8 mouse cellular contexts compared by ENCODE assay signal in genomic region chr10:60078561-60078917, GRCm38 (mm10). TPM values are rescaled to one million over a fixed set of nuclear protein-coding genes. Genes with fewer than 3 reads are reported as not detected.
A peak's percentile ranks its signal among the peaks of the same experiment; 100 is the strongest.
DNase-seq lines count a peak whose midpoint lies in the region; ATAC-seq and TF ChIP-seq lines count a peak whose summit lies in the region.

No protein-coding gene starts in this region.

- no peak for TF ChIP-seq CTCF in MEL (IDR thresholded peaks at IDR 0.05 in 2 of 3, conservative IDR thresholded peaks at IDR 0.05 in 1 of 3; ENCODE audit: control insufficient read depth in 1 of 3, insufficient read depth in 1 of 3, low read depth in 2 of 3, low read length in 3 of 3, poor library complexity in 1 of 3, severe bottlenecking in 1 of 3)

- no peak for TF ChIP-seq RAD21 in MEL (IDR thresholded peaks at IDR 0.05; ENCODE audit: low read depth, low read length)

- DNase-seq in hindbrain, embryonic 11.5 days (ENCODE audit: low spot score), result no peak
- DNase-seq in MEL (ENCODE audit: low read depth, low spot score), result peak; percentile 98
- peak; percentile 28 to 42 for DNase-seq in left cerebral cortex, postnatal 25 days (ENCODE audit: low spot score in 2 of 2)
- peak; percentile 64 for DNase-seq in right cerebral cortex, postnatal 14 days
- no peak for DNase-seq in cerebellum, adult 9-11 months

- TF ChIP-seq EP300 in MEL (IDR thresholded peaks at IDR 0.05; ENCODE audit: low read depth in 1 of 2, low read length in 2 of 2), result peak; percentile 93 to 94

- H3K9me3 ChIP-seq in hindbrain, embryonic 13.5 days, result no peaks in the 10 kb centered on the region
- no peaks in the 10 kb centered on the region for H3K9me3 ChIP-seq in hindbrain, embryonic 11.5 days (ENCODE audit: control insufficient read depth, low read length)
- H3K9me3 ChIP-seq in MEL (replicated peaks; ENCODE audit: insufficient read depth, low read length), result no peaks in the 10 kb centered on the region
- no peaks in the 10 kb centered on the region for H3K9me3 ChIP-seq in heart, embryonic 15.5 days (replicated peaks)

- no peak overlapping the region for H3K9ac ChIP-seq in hindbrain, embryonic 13.5 days
- H3K9ac ChIP-seq in hindbrain, embryonic 11.5 days (ENCODE audit: low read depth, low read length), result no peak overlapping the region
- no peak overlapping the region; the same call in 1 of the 2 replicates for H3K9ac ChIP-seq in MEL (ENCODE audit: control insufficient read depth, low read depth, low read length, poor library complexity, severe bottlenecking)
- no peak overlapping the region for H3K9ac ChIP-seq in heart, embryonic 15.5 days

- 0 out of 2 replicates have a peak, but pooled peaks have one; percentile 18 for ATAC-seq in hindbrain, embryonic 13.5 days (ENCODE audit: low FRiP score)
- ATAC-seq in hindbrain, embryonic 11.5 days (ENCODE audit: low FRiP score), result no peak
- peak; percentile 68 for ATAC-seq in common myeloid progenitor, adult 5-6 weeks (replicated peaks; ENCODE audit: low read depth, poor library complexity, severe bottlenecking)
- peak; percentile 80 for ATAC-seq in heart, embryonic 15.5 days (replicated peaks; ENCODE audit: insufficient number of reproducible peaks, insufficient read depth, low FRiP score, low read depth)

- intact Hi-C loops in left cerebral cortex, postnatal 25 days (cut with DNase I), result no loop called here

- TF ChIP-seq POLR2A in MEL (IDR thresholded peaks at IDR 0.05; ENCODE audit: control insufficient read depth in 1 of 2, insufficient read depth in 1 of 2, low read depth in 1 of 2, low read length in 2 of 2, poor library complexity in 1 of 2), result no peak

- H3K36me3 ChIP-seq in hindbrain, embryonic 13.5 days, result no peaks in the 10 kb centered on the region
- no peaks in the 10 kb centered on the region for H3K36me3 ChIP-seq in hindbrain, embryonic 11.5 days (ENCODE audit: control insufficient read depth, insufficient read depth, low read length)
- H3K36me3 ChIP-seq in MEL (ENCODE audit: control insufficient read depth in 1 of 2, insufficient read depth in 2 of 2, low read length in 2 of 2), result peaks cover 0 to 29% of the 10 kb centered on the region in 2 experiments; a peak in 2 of 4 replicates
- no peaks in the 10 kb centered on the region for H3K36me3 ChIP-seq in heart, embryonic 15.5 days

- no peak overlapping the region for H3K4me3 ChIP-seq in hindbrain, embryonic 13.5 days
- H3K4me3 ChIP-seq in hindbrain, embryonic 11.5 days (ENCODE audit: low read depth, low read length), result no peak overlapping the region
- H3K4me3 ChIP-seq in MEL (ENCODE audit: control insufficient read depth in 1 of 2, insufficient read depth in 1 of 2, low read depth in 2 of 2, low read length in 2 of 2), result peak overlapping the region; percentile 21 to 37; a peak in 3 of 4 replicates
- no peak overlapping the region for H3K4me3 ChIP-seq in heart, embryonic 15.5 days

- H3K27ac ChIP-seq in hindbrain, embryonic 13.5 days, result peak overlapping the region; percentile 52; the same call in 1 of the 2 replicates
- H3K27ac ChIP-seq in hindbrain, embryonic 11.5 days (ENCODE audit: low read depth, low read length), result no peak overlapping the region
- H3K27ac ChIP-seq in MEL (ENCODE audit: control insufficient read depth, low read depth, low read length), result peak overlapping the region; percentile 76
- peak overlapping the region; percentile 84 for H3K27ac ChIP-seq in heart, embryonic 15.5 days

- H3K4me2 ChIP-seq in hindbrain, embryonic 13.5 days, result no peak overlapping the region
- no peak overlapping the region for H3K4me2 ChIP-seq in hindbrain, embryonic 11.5 days (replicated peaks; ENCODE audit: low read depth, low read length)
- H3K4me2 ChIP-seq in heart, embryonic 15.5 days, result peak overlapping the region; percentile 43

- H3K79me2 ChIP-seq in MEL (ENCODE audit: control insufficient read depth, insufficient read depth, low read length, poor library complexity), result no peaks in the 10 kb centered on the region

- peaks cover 32% of the 10 kb centered on the region for H3K4me1 ChIP-seq in hindbrain, embryonic 13.5 days (replicated peaks)
- no peaks in the 10 kb centered on the region for H3K4me1 ChIP-seq in hindbrain, embryonic 11.5 days (replicated peaks; ENCODE audit: control insufficient read depth, insufficient read depth, low read length)
- H3K4me1 ChIP-seq in MEL (ENCODE audit: control insufficient read depth in 1 of 2, insufficient read depth in 2 of 2, low read length in 2 of 2), result peaks cover 18 to 31% of the 10 kb centered on the region in 2 experiments
- peaks cover 56% of the 10 kb centered on the region for H3K4me1 ChIP-seq in heart, embryonic 15.5 days (replicated peaks)

- 76% methylated on average over 5 of the region's 5 CpGs for WGBS in hindbrain, embryonic 13.5 days
- WGBS in hindbrain, embryonic 11.5 days, result 85% methylated on average over 5 of the region's 5 CpGs
- 6% methylated on average over 5 of the region's 5 CpGs for WGBS in heart, embryonic 15.5 days

- no peaks in the 10 kb centered on the region for H3K27me3 ChIP-seq in hindbrain, embryonic 13.5 days
- no peaks in the 10 kb centered on the region for H3K27me3 ChIP-seq in hindbrain, embryonic 11.5 days (ENCODE audit: control insufficient read depth, insufficient read depth, low read length)
- H3K27me3 ChIP-seq in MEL (ENCODE audit: control insufficient read depth in 1 of 2, insufficient read depth in 2 of 2, low read length in 2 of 2), result no peaks in the 10 kb centered on the region
- no peaks in the 10 kb centered on the region for H3K27me3 ChIP-seq in heart, embryonic 15.5 days

TF ChIP-seq in MEL, 35 proteins besides CTCF, POLR2A, EP300 and RAD21 (continues in another document):
- TF ChIP-seq TAL1 (IDR thresholded peaks at IDR 0.05; ENCODE audit: low read length) (peak; percentile 99), RCOR1 (IDR thresholded peaks at IDR 0.05; ENCODE audit: low read depth, low read length) (peak; percentile 90), MYC (IDR thresholded peaks at IDR 0.05; ENCODE audit: low read depth, low read length) (peak; percentile 70; the same call in 1 of the 2 replicates), TBP (IDR thresholded peaks at IDR 0.05; ENCODE audit: low read depth, low read length) (0 out of 2 replicates have a peak, but pooled peaks have one; percentile 19), GATA1 (IDR thresholded peaks at IDR 0.05; ENCODE audit: low read depth, low read length) (peak; percentile 94), ZC3H11A (IDR thresholded peaks at IDR 0.05; ENCODE audit: low read depth, low read length) (no peak), MAZ (IDR thresholded peaks at IDR 0.05; ENCODE audit: low read depth, low read length) (no peak), SIN3A (IDR thresholded peaks at IDR 0.05; ENCODE audit: low read length) (peak; percentile 73), USF2 (IDR thresholded peaks at IDR 0.05; ENCODE audit: borderline replicate concordance in 1 of 2, insufficient read depth in 1 of 2, low read depth in 1 of 2, low read length in 2 of 2) (no peak), ZNF384 (IDR thresholded peaks at IDR 0.05; ENCODE audit: low read depth, low read length) (no peak), POLR2AphosphoS2 (IDR thresholded peaks at IDR 0.05; ENCODE audit: low read length) (no peak), UBTF (IDR thresholded peaks at IDR 0.05; ENCODE audit: borderline replicate concordance, insufficient read depth, low read depth, low read length) (no peak), ELF1 (IDR thresholded peaks at IDR 0.05; ENCODE audit: low read depth, low read length) (peak; percentile 48; the same call in 1 of the 2 replicates), SMC3 (IDR thresholded peaks at IDR 0.05; ENCODE audit: low read depth, low read length) (peak; percentile 12; the same call in 1 of the 2 replicates), CHD2 (IDR thresholded peaks at IDR 0.05; ENCODE audit: low read length) (no peak), HCFC1 (IDR thresholded peaks at IDR 0.05; ENCODE audit: low read depth, low read length) (peak; percentile 27), MYB (IDR thresholded peaks at IDR 0.05; ENCODE audit: low read depth, low read length) (peak; percentile 45; the same call in 1 of the 2 replicates), POLR2AphosphoS5 (IDR thresholded peaks at IDR 0.05; ENCODE audit: borderline replicate concordance, low read depth, low read length) (no peak), TCF12 (IDR thresholded peaks at IDR 0.05; ENCODE audit: low read depth, low read length) (peak; percentile 95), CHD1 (IDR thresholded peaks at IDR 0.05; ENCODE audit: low read depth, low read length) (no peak), NRF1 (IDR thresholded peaks at IDR 0.05; ENCODE audit: insufficient read depth, low read depth, low read length, poor library complexity, severe bottlenecking) (no peak), GABPA (IDR thresholded peaks at IDR 0.05; ENCODE audit: low read depth, low read length) (no peak), MXI1 (IDR thresholded peaks at IDR 0.05; ENCODE audit: low read depth, low read length) (peak; percentile 82), KAT2A (conservative IDR thresholded peaks at IDR 0.05; ENCODE audit: low read depth, low read length) (no peak), NELFE (IDR thresholded peaks at IDR 0.05; ENCODE audit: low read depth, low read length) (no peak), MEF2A (IDR thresholded peaks at IDR 0.05; ENCODE audit: extremely low read depth, insufficient replicate concordance, low read depth, low read length, poor library complexity, severe bottlenecking) (no peak), ZKSCAN1 (IDR thresholded peaks at IDR 0.05; ENCODE audit: low read depth, low read length) (no peak), ZMIZ1 (IDR thresholded peaks at IDR 0.05; ENCODE audit: low read depth, low read length) (no peak), MAX (IDR thresholded peaks at IDR 0.05; ENCODE audit: low read length) (peak; percentile 53; the same call in 1 of the 2 replicates), ETS1 (IDR thresholded peaks at IDR 0.05; ENCODE audit: low read depth, low read length) (peak; percentile 92), BHLHE40 (IDR thresholded peaks at IDR 0.05; ENCODE audit: borderline replicate concordance, low read depth, low read length) (no peak), JUND (IDR thresholded peaks at IDR 0.05; ENCODE audit: low read depth, low read length) (peak; percentile 75; the same call in 1 of the 2 replicates)

RNA-seq across cellular contexts. Expression of gene Spock2, which starts 27.5 kb away (rescaled TPM):
- polyA plus RNA-seq in hindbrain, embryonic 13.5 days (2015; fragmentation: Nextera tagmentation; extraction: Ambion mirVana), result 67.9 and 76.3 TPM in 2 replicates
- 19.2 and 19.3 TPM in 2 replicates for polyA plus RNA-seq in hindbrain, embryonic 11.5 days (2014; fragmentation: Nextera tagmentation; extraction: Ambion mirVana)
- total RNA-seq in MEL (2012; rRNA removed), result not detected in 2 replicates
- polyA plus RNA-seq in MEL (2012; ENCODE audit: insufficient read depth in 1 of 2, insufficient read length in 2 of 2, low read depth in 1 of 2, low replicate concordance in 2 of 2, missing spikeins in 1 of 2), result under 1 TPM in 1 of 2 experiments, not detected in 1; 0.03 TPM
- total RNA-seq in common myeloid progenitor, adult 5-6 weeks (2017), result 0.09 TPM in 1 of 2 replicates, not detected in the other
- 3.8 and 8.8 TPM in 2 replicates for polyA plus RNA-seq in heart, embryonic 15.5 days (2015; fragmentation: Nextera tagmentation; extraction: Ambion mirVana)
- 100 to 1,000 TPM; 588 to 602 TPM for total RNA-seq in left cerebral cortex, postnatal 25 days (2021)

Comparison
In these comparisons a context has a peak if more than half of its experiments do, and no peak if none do; other contexts are left out.
1. H3K4me3 ChIP-seq: peak in MEL (2 of 2); none in hindbrain, embryonic 13.5 days (single experiment), hindbrain, embryonic 11.5 days (single experiment) and heart, embryonic 15.5 days (single experiment).
2. DNase-seq: peak in MEL (single experiment), left cerebral cortex, postnatal 25 days (2 of 2) and right cerebral cortex, postnatal 14 days (single experiment); none in hindbrain, embryonic 11.5 days (single experiment) and cerebellum, adult 9-11 months (single experiment).